Mouse (Mus musculus) testis, adult 2 months (tissue): Measurements from ENCODE around the gene Siva1.

ENCODE experiments used
- CTCF ChIP-seq: fragments of 200-500 bp; IDR thresholded peaks from 2 replicates; pipeline ENCODE4 v1.5.1; 2012; ENCODE audit warnings: low read depth, mild to moderate bottlenecking, inconsistent platforms, low read length, moderate library complexity; ENCODE audit not compliant: control insufficient read depth, insufficient read depth, insufficient replicate concordance
- POLR2A ChIP-seq: fragments of 200-500 bp; IDR thresholded peaks from 2 replicates; pipeline ENCODE4 v1.6.1; 2012; ENCODE audit warnings: low read depth, mild to moderate bottlenecking, inconsistent platforms, low read length, moderate library complexity; ENCODE audit not compliant: control insufficient read depth

GRCm38 (mm10) chr12:112599942-112600611, 44.4 kb upstream of the Siva1 start:
- TF ChIP-seq POLR2A = no peak
- TF ChIP-seq CTCF = no peak
